ENCODE assay signal across 11 mouse cellular contexts in the genomic region with DNA sequence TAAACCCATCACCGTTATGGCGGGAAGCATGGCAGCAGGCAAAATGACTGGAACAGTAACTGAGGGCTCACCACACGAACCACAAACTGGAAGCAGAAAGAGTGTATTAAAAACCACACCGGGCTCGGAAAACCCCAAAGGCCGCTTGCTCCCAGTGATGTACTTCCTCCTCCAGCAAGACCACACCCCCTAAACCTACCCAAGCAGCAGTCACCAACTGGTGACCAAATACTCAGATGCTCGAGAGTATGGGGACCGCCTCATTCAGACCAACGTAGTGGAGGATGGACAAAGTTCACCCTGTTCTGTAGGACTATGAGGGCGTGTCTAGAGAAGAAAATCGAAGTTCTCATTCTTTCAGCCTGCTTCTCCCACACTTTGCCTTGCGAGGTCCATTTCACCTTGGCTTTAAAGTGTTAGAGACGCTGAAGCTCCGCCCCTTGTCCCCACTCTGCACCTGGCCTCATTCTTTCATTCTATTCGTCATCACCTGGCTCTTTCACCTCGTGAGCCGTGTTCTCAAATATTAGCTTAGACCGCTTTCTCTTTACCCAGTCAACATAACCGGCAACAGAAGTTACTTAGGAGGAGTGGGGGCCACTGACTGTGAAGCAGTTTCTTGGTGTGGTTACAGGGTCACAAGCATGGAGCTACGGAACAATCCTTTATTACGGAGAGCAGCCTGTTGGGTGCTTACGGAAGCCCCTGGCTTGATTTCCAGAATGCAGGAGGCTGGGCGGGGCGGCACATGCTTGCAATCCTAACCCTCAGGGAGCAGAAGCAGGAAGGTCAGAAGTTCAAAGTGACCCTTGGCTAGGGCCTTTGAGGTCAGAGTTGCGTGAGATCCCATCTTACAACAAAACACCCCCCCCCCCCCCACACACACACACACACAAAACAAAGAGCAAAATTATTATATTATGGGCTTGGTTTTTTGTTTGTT. TPM values are rescaled to one million over a fixed set of nuclear protein-coding genes. Genes with fewer than 3 reads are reported as not detected.
DNase-seq lines count a peak whose midpoint lies in the region; ATAC-seq lines count a peak whose summit lies in the region.
"Had no signal": no experiment of that assay in that cellular context is flagged by ENCODE, and none has a peak within 500 bp of the region (broad histone marks: within the 10 kb centered on the region; RNA-seq: fewer than 3 reads in every experiment).

No protein-coding gene starts in this region.

- ATAC-seq in granulocyte monocyte progenitor cell, adult 5-6 weeks (replicated peaks; ENCODE audit: poor library complexity, severe bottlenecking), result peak; percentile 85
- ATAC-seq in lung, embryonic 15.5 days (ENCODE audit: borderline replicate concordance, extremely low read depth, low FRiP score, low TSS enrichment), result peak; percentile 88

- no peaks in the 10 kb centered on the region for H3K36me3 ChIP-seq in lung, embryonic 15.5 days
- H3K36me3 ChIP-seq: midbrain, embryonic 12.5 days had no signal

- peak overlapping the region; percentile 14 for H3K4me2 ChIP-seq in lung, embryonic 15.5 days
- H3K4me2 ChIP-seq: midbrain, embryonic 12.5 days had no signal

- peak; percentile 32 for DNase-seq in retina, postnatal 1 day
- no peak for DNase-seq in retina, embryonic 14.5 days (ENCODE audit: low spot score)
- DNase-seq in Muller cell, postnatal 12 days (ENCODE audit: inconsistent ontology term), result no peak
- DNase-seq in left cerebral cortex, adult 9 months (ENCODE audit: low spot score in 2 of 2), result no peak
- DNase-seq in frontal cortex, postnatal 14 days (ENCODE audit: low spot score in 2 of 2), result no peak
- DNase-seq: thymus, postnatal 25 days had no signal

- no peaks in the 10 kb centered on the region for H3K27me3 ChIP-seq in lung, embryonic 15.5 days
- H3K27me3 ChIP-seq: midbrain, embryonic 12.5 days had no signal

- no peak overlapping the region for H3K4me3 ChIP-seq in lung, embryonic 15.5 days
- H3K4me3 ChIP-seq: heart, embryonic 10.5 days; left cerebral cortex, adult 2 months; midbrain, embryonic 12.5 days had no signal

- H3K4me1 ChIP-seq in lung, embryonic 15.5 days, result no peaks in the 10 kb centered on the region

- WGBS in lung, embryonic 15.5 days, result 55% methylated on average over 25 of the region's 25 CpGs

- H3K9ac ChIP-seq in lung, embryonic 15.5 days, result no peak overlapping the region
- H3K9ac ChIP-seq: midbrain, embryonic 12.5 days had no signal

- peak overlapping the region; percentile 72 for H3K27ac ChIP-seq in lung, embryonic 15.5 days
- H3K27ac ChIP-seq: heart, embryonic 10.5 days; left cerebral cortex, adult 2 months; midbrain, embryonic 12.5 days had no signal

- H3K9me3 ChIP-seq in lung, embryonic 15.5 days, result no peaks in the 10 kb centered on the region
- H3K9me3 ChIP-seq: heart, embryonic 10.5 days; midbrain, embryonic 12.5 days had no signal

RNA-seq across cellular contexts. Expression of a gene that starts 5.7 kb away (rescaled TPM):
- total RNA-seq in granulocyte monocyte progenitor cell, adult 5-6 weeks (2014; fragmentation: Nextera tagmentation), result not detected in 2 replicates
- not detected in 2 replicates for total RNA-seq in granulocyte monocyte progenitor cell, adult 5-6 weeks (2017)
- 0.16 and 0.22 TPM in 2 replicates for polyA plus RNA-seq in lung, embryonic 15.5 days (2015; fragmentation: Nextera tagmentation; extraction: Ambion mirVana)
- total RNA-seq: left cerebral cortex, adult 2 months had no signal
